Mouse (Mus musculus) duodenum, adult 2 months (tissue): Measurements from ENCODE around the gene A2ml1. TPM values are rescaled to one million over a fixed set of nuclear protein-coding genes. Genes with fewer than 3 reads are reported as not detected.

Source experiments
- polyA plus RNA-seq: library from polyadenylated mRNA; depleted of rRNA; stranded (reverse); fragments of >200 nt; gene quantifications from 2 replicates; pipeline ENCODE4 v1.2.3, GENCODE M21; 2012; ENCODE audit warnings: low replicate concordance; rRNA removed

The A2ml1 gene
- 6.1 TPM in 1 of 2 replicates, not detected in the other for polyA plus RNA-seq

DNA sequence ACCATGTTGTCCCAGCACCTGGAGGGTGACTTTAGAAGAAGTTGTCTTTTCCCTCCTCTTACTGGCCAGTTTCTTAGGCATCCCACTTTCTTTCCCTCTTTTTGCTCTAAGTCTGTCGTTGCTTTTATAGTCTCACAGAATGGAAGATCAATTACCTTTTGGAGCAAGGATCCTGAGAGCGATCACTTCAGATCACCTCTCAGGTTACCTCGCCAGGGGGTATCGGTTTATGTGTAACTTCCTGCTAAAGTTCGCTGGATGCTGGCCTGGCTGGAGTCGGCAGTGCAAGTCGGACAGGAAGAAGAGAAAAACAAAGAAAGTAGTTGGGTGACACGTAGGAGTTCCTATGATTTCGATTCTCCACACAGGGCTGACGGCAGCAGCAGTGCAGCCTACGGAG is at the start of gene A2ml1:
Gene A2ml1, minus strand, starts transcription at position 101 of the 400 bp plus-strand sequence.

DNA sequence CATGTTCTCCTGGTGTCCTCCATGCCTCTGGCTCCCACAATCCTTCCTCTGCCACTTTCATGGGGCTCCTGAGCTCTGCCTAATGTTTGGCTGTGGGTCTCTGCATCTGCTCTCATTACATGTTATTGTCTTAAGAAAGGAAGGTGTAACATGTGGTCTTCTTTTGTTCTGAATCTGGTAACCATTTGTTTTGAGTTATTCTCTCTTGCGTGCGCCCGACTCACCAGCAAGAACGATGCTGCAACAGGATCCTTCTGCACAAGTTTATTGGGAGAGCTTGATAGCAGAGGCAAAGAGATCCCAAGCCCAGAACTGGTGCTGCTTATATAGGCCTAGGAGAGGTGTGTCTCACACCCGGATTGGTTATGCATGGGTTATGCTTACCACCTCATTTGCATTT is 42.0 kb upstream of the A2ml1 start, which contains the start of gene Klrb1a:
Gene Klrb1a, minus strand, starts transcription at position 101 of the 400 bp plus-strand sequence.

DNA sequence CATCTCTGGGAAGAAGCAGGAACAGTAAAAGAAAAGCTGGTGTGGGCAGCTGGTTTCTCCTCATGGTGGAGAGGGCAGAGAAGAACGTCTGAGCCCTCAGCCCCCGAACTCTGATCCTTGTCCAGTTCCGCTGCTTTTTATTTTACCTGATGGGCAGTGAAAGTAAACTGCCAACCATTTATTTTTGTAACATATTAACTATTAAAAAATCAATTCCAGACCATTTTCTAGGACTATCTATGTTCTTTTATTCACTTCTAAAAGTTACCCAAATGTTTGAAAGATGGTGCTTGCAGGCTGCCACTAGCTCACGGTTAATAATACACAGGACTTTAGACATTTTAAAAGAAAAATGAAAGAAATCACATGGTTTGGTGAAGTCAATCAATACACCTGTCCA is 54.8 kb downstream of the A2ml1 start, which contains the start of gene Pzp:
Gene Pzp, minus strand, starts transcription at position 120 of the 400 bp plus-strand sequence.

Other genes starting within 250 kb of the A2ml1 start
- gene Tulp3, start 225.8 kb downstream of the A2ml1 start, polyA plus RNA-seq, result 1.6 and 2.8 TPM in 2 replicates
- gene Rhno1, start 218.7 kb downstream of the A2ml1 start, polyA plus RNA-seq, result 11.0 and 11.4 TPM in 2 replicates
- 9.4 and 14.7 TPM in 2 replicates for gene Foxm1, start 218.6 kb downstream of the A2ml1 start, polyA plus RNA-seq
- gene Tex52, start 206.2 kb downstream of the A2ml1 start, polyA plus RNA-seq, result 0.13 TPM in 1 of 2 replicates, not detected in the other
- not detected in 2 replicates for gene Gm44596, start 206.1 kb downstream of the A2ml1 start, polyA plus RNA-seq
- 0.78 and 1.3 TPM in 2 replicates for gene Nrip2, start 182.3 kb downstream of the A2ml1 start, polyA plus RNA-seq
- 16.3 and 28.8 TPM in 2 replicates for gene Itfg2, start 156.7 kb downstream of the A2ml1 start, polyA plus RNA-seq
- gene Fkbp4, start 142.9 kb downstream of the A2ml1 start, polyA plus RNA-seq, result 130 and 203 TPM in 2 replicates
- gene Pzp, start 54.9 kb downstream of the A2ml1 start, polyA plus RNA-seq, result 0.02 and 0.20 TPM in 2 replicates
- gene Klrb1a, start 41.9 kb upstream of the A2ml1 start, polyA plus RNA-seq, result 0.23 TPM in 1 of 2 replicates, not detected in the other
- gene Clec2h, start 80.8 kb upstream of the A2ml1 start, polyA plus RNA-seq, result 25.2 and 114 TPM in 2 replicates
- not detected in 2 replicates for gene Klrb1, start 141.5 kb upstream of the A2ml1 start, polyA plus RNA-seq
- 0.35 TPM in 1 of 2 replicates, not detected in the other for gene Klrb1c, start 207.6 kb upstream of the A2ml1 start, polyA plus RNA-seq
- not detected in 2 replicates for gene Gm44511, start 244.7 kb upstream of the A2ml1 start, polyA plus RNA-seq
- gene Klrb1b, start 244.7 kb upstream of the A2ml1 start, polyA plus RNA-seq, result 0.13 and 0.15 TPM in 2 replicates